ENCODE assay signal across 11 mouse cellular contexts in the genomic region with DNA sequence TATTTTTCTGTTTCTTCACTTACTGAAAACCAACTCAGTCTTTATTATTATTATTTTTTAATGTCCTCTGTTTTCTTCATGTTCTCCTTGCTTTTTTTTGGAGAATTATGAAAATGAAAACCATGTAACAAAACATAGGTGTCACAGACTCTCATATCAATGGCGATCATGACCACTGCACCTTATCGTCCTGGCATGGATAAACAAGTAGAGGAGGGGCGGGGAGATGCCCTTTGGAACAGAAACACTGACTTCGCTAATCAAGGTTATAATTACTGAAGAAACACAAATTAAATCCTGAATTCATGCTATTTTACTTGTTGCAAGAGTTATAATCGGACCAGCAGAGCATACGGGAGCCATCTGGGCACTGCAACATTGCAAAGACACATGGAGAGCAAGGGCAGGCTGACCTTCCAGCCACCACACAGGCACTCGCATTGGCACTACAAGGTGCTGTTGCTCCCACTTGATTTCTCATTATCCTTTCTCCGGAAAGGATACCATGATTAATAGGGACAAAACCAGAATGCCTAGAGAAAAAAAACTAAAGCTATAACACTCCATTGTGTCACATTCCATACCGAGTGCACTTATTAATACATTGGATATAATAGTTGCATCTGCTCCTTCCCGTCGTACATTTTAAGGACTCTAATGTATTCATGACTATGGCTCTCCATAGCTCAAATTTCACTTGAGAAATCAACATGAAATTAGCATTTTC.
A peak's percentile ranks its signal among the peaks of the same experiment; 100 is the strongest.
DNase-seq lines count a peak whose midpoint lies in the region; ATAC-seq lines count a peak whose summit lies in the region.
"Had no signal": no experiment of that assay in that cellular context is flagged by ENCODE, and none has a peak within 500 bp of the region (broad histone marks: within the 10 kb centered on the region; RNA-seq: fewer than 3 reads in every experiment).

No protein-coding gene starts in this region.

- 78% methylated on average over 11 of the region's 11 CpGs for WGBS in neural tube, embryonic 12.5 days
- WGBS in hindbrain, embryonic 13.5 days: 58% methylated on average over 11 of the region's 11 CpGs
- 66% methylated on average over 11 of the region's 11 CpGs for WGBS in neural tube, embryonic 15.5 days

- no peaks in the 10 kb centered on the region for H3K36me3 ChIP-seq in neural tube, embryonic 12.5 days
- H3K36me3 ChIP-seq in hindbrain, embryonic 13.5 days: no peaks in the 10 kb centered on the region; the same call in 1 of the 2 replicates
- no peaks in the 10 kb centered on the region for H3K36me3 ChIP-seq in neural tube, embryonic 15.5 days
- H3K36me3 ChIP-seq: heart, embryonic 12.5 days; liver, embryonic 15.5 days had no signal

- H3K27ac ChIP-seq in neural tube, embryonic 12.5 days: no peak overlapping the region
- H3K27ac ChIP-seq in hindbrain, embryonic 13.5 days: peak overlapping the region; percentile 35; the same call in 1 of the 2 replicates
- H3K27ac ChIP-seq in neural tube, embryonic 15.5 days (replicated peaks): no peak overlapping the region
- H3K27ac ChIP-seq: liver, embryonic 15.5 days had no signal

- ATAC-seq in neural tube, embryonic 12.5 days (ENCODE audit: low FRiP score, low read depth): 0 out of 2 replicates have a peak, but pooled peaks have one; percentile 4
- peak; percentile 57 for ATAC-seq in hindbrain, embryonic 13.5 days (ENCODE audit: low FRiP score)
- ATAC-seq in neural tube, embryonic 15.5 days (ENCODE audit: low FRiP score): 0 out of 2 replicates have a peak, but pooled peaks have one; percentile 42
- ATAC-seq in erythroblast, adult 5-6 weeks (replicated peaks; ENCODE audit: low FRiP score, poor library complexity, severe bottlenecking): no peak

- no peaks in the 10 kb centered on the region for H3K27me3 ChIP-seq in neural tube, embryonic 12.5 days (replicated peaks)
- H3K27me3 ChIP-seq in hindbrain, embryonic 13.5 days: no peaks in the 10 kb centered on the region
- H3K27me3 ChIP-seq in neural tube, embryonic 15.5 days (replicated peaks): no peaks in the 10 kb centered on the region
- H3K27me3 ChIP-seq: heart, embryonic 12.5 days; liver, embryonic 15.5 days had no signal

- H3K4me2 ChIP-seq in neural tube, embryonic 12.5 days (replicated peaks): no peak overlapping the region
- H3K4me2 ChIP-seq in hindbrain, embryonic 13.5 days: peak overlapping the region; percentile 29
- H3K4me2 ChIP-seq in neural tube, embryonic 15.5 days: no peak overlapping the region
- H3K4me2 ChIP-seq: heart, embryonic 12.5 days; liver, embryonic 15.5 days had no signal

- H3K4me3 ChIP-seq in neural tube, embryonic 12.5 days: no peak overlapping the region
- no peak overlapping the region for H3K4me3 ChIP-seq in hindbrain, embryonic 13.5 days
- H3K4me3 ChIP-seq in neural tube, embryonic 15.5 days (replicated peaks): no peak overlapping the region
- H3K4me3 ChIP-seq: heart, embryonic 12.5 days; liver, embryonic 15.5 days had no signal

- no peaks in the 10 kb centered on the region for H3K9me3 ChIP-seq in neural tube, embryonic 12.5 days
- H3K9me3 ChIP-seq in hindbrain, embryonic 13.5 days: no peaks in the 10 kb centered on the region
- no peaks in the 10 kb centered on the region for H3K9me3 ChIP-seq in neural tube, embryonic 15.5 days (replicated peaks)
- H3K9me3 ChIP-seq: heart, embryonic 12.5 days; liver, embryonic 15.5 days had no signal

- DNase-seq in neural tube, embryonic 10.5 days (ENCODE audit: extremely low spot score, low spot score): no peak
- peak; percentile 80 to 88 for DNase-seq in cerebellum, postnatal 10 days
- DNase-seq in right cerebral cortex, postnatal 14 days: no peak
- DNase-seq: adrenal gland, postnatal 25 days; gastrocnemius, postnatal 25 days had no signal

- no peak overlapping the region for H3K9ac ChIP-seq in neural tube, embryonic 12.5 days
- peak overlapping the region; percentile 56 for H3K9ac ChIP-seq in hindbrain, embryonic 13.5 days
- H3K9ac ChIP-seq in neural tube, embryonic 15.5 days (replicated peaks): no peak overlapping the region
- H3K9ac ChIP-seq: heart, embryonic 12.5 days; liver, embryonic 15.5 days had no signal

- no peaks in the 10 kb centered on the region for H3K4me1 ChIP-seq in neural tube, embryonic 12.5 days
- H3K4me1 ChIP-seq in hindbrain, embryonic 13.5 days (replicated peaks): peaks cover 20% of the 10 kb centered on the region
- H3K4me1 ChIP-seq in neural tube, embryonic 15.5 days: peaks cover 4% of the 10 kb centered on the region; the same call in 1 of the 2 replicates
- H3K4me1 ChIP-seq: liver, embryonic 15.5 days had no signal

Comparison
In these comparisons a context has a peak if more than half of its experiments do, and no peak if none do; other contexts are left out.
1. DNase-seq: peak in cerebellum, postnatal 10 days (2 of 2); none in neural tube, embryonic 10.5 days (single experiment) and right cerebral cortex, postnatal 14 days (single experiment).